Mouse (Mus musculus) C3H10T1/2 (cell line): ENCODE results near the gene Serpina3b. TPM values are rescaled to one million over a fixed set of nuclear protein-coding genes. Genes with fewer than 3 reads are reported as not detected.

Source experiments
- polyA plus RNA-seq, 2 experiments: library from polyadenylated mRNA; unstranded; fragments of >200 nt; fragmentation: generic; extraction: Trizol; gene quantifications; one replicate each; pipeline ENCODE4 v1.2.1; 2012; ENCODE audit warnings: missing spikeins in 2 of 2

Gene Serpina3b
- polyA plus RNA-seq, result not detected

GRCm38 (mm10) chr12:104127696-104128095, at the start of gene Serpina3b:
Serpina3b (plus strand) TSS chr12:104127996.

DNA sequence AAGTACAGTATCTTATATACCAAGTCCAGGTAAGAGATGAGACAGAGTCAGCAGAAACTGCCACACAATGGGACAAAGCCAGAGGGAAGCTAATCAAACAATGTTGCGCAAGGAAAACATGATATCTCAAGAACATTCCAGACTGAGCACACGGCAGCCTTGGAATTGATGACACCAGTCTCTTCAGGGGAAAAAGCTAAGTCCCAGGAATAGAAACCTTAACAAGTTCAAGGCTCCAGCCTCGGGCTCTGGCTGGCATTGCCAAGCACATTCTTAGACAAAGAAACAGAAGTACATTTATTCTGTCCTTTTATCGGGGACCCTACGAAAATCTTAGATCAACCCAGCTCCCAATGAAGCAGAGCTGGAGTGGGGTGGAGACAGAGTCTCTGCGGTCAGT, 27.0 kb upstream of the Serpina3b start, which contains the start of gene Serpina5:
TSS of gene Serpina5 (plus strand) at position 346 of the 400 bp plus-strand sequence.

GRCm38 (mm10) chr12:104112333-104112732, 15.5 kb upstream of the Serpina3b start, which contains the start of gene Serpina3a:
Serpina3a (plus strand) TSS chr12:104112724.

GRCm38 (mm10) chr12:104153656-104154055, 25.9 kb downstream of the Serpina3b start, which contains the start of gene Serpina3c:
Serpina3c (minus strand) TSS chr12:104153870.

Other genes with a start within 250 kb of the Serpina3b start
- gene Serpina1c, start 223.1 kb upstream of the Serpina3b start, polyA plus RNA-seq, result not detected
- gene Serpina1e, start 169.0 kb upstream of the Serpina3b start, polyA plus RNA-seq, result under 1 TPM; 0.19 to 0.46 TPM
- not detected for gene Serpina11, start 138.0 kb upstream of the Serpina3b start, polyA plus RNA-seq
- under 1 TPM; 0.04 to 0.05 TPM for gene Serpina9, start 114.2 kb upstream of the Serpina3b start, polyA plus RNA-seq
- not detected for gene Serpina12, start 83.6 kb upstream of the Serpina3b start, polyA plus RNA-seq
- gene Serpina5, start 26.9 kb upstream of the Serpina3b start, polyA plus RNA-seq, result not detected
- gene Serpina3a, start 15.3 kb upstream of the Serpina3b start, polyA plus RNA-seq, result not detected
- not detected for gene Serpina3c, start 25.9 kb downstream of the Serpina3b start, polyA plus RNA-seq
- under 1 TPM in 1 of 2 experiments, not detected in 1; 0.06 TPM for gene Serpina3f, start 86.5 kb downstream of the Serpina3b start, polyA plus RNA-seq
- 10 to 100 TPM in 1 of 2 experiments, 1 to 10 TPM in 1; 1.7 to 11.9 TPM for gene Serpina3g, start 108.2 kb downstream of the Serpina3b start, polyA plus RNA-seq
- under 1 TPM in 1 of 2 experiments, not detected in 1; 0.11 TPM for gene Serpina3i, start 135.1 kb downstream of the Serpina3b start, polyA plus RNA-seq
- not detected for gene Serpina3j, start 186.6 kb downstream of the Serpina3b start, polyA plus RNA-seq
- not detected for gene Serpina3k, start 210.5 kb downstream of the Serpina3b start, polyA plus RNA-seq
- not detected for gene Serpina3m, start 210.5 kb downstream of the Serpina3b start, polyA plus RNA-seq